Mouse (Mus musculus) heart, embryonic 11.5 days (tissue): ENCODE results near the gene Ugt1a9. TPM values are rescaled to one million over a fixed set of nuclear protein-coding genes. Genes with fewer than 3 reads are reported as not detected.
A peak's percentile ranks its signal among the peaks of the same experiment; 100 is the strongest.

Experiments
- ATAC-seq: fragments of 200-750 bp; cut with Nextera tagmentation; replicated peaks from 2 replicates; pipeline ENCODE4 v1.8.0; 2017; ENCODE audit warnings: moderate library complexity; ENCODE audit not compliant: insufficient number of reproducible peaks, low FRiP score, low TSS enrichment
- H3K27ac ChIP-seq: fragments of 300-500 bp; sonication (generic); 2 replicates; pipeline ENCODE4 v1.5.1; 2014; ENCODE audit warnings: mild to moderate bottlenecking, low read depth, low read length
- H3K27me3 ChIP-seq: fragments of 300-500 bp; sonication (generic); 2 replicates; pipeline ENCODE4 v1.6.1; 2014; ENCODE audit warnings: mild to moderate bottlenecking, low read length, mixed read lengths; ENCODE audit not compliant: control insufficient read depth, insufficient read depth
- H3K36me3 ChIP-seq: fragments of 300-500 bp; sonication (generic); 2 replicates; pipeline ENCODE4 v1.6.1; 2014; ENCODE audit warnings: mild to moderate bottlenecking, low read length, moderate library complexity, mixed read lengths; ENCODE audit not compliant: control insufficient read depth, insufficient read depth
- H3K4me1 ChIP-seq: fragments of 300-500 bp; sonication (generic); 2 replicates; pipeline ENCODE4 v1.6.1; 2014; ENCODE audit warnings: low read length; ENCODE audit not compliant: control insufficient read depth, insufficient read depth
- H3K4me2 ChIP-seq: fragments of 300-500 bp; sonication (generic); 2 replicates; pipeline ENCODE4 v1.6.1; 2014; ENCODE audit warnings: mild to moderate bottlenecking, moderate library complexity
- H3K4me3 ChIP-seq: fragments of 300-500 bp; sonication (generic); 2 replicates; pipeline ENCODE4 v1.5.1; 2014; ENCODE audit warnings: low read depth, low read length
- H3K9ac ChIP-seq: fragments of 300-500 bp; sonication (generic); 2 replicates; pipeline ENCODE4 v1.6.1; 2014; ENCODE audit warnings: mild to moderate bottlenecking, low read depth, low read length, moderate library complexity
- H3K9me3 ChIP-seq: fragments of 300-500 bp; sonication (generic); replicated peaks from 2 replicates; pipeline ENCODE4 v1.6.1; 2016; ENCODE audit warnings: low read length; ENCODE audit not compliant: control insufficient read depth
- WGBS: fragments of 180-500 bp; shearing (Covaris S2); extraction: QIAGEN DNeasy Blood & Tissue Kit; methylation state at CpG from one replicate; pipeline ENCODE4 v1.1.7; 2014; ENCODE audit not compliant: insufficient replicate concordance; 5-methylcytosine and 5-hydroxymethylcytosine counted together
- polyA plus RNA-seq: library from polyadenylated mRNA; unstranded; fragments of >200 nt; fragmentation: Nextera tagmentation; extraction: Ambion mirVana; gene quantifications from 2 replicates; pipeline ENCODE4 v1.2.1, GENCODE M21; 2014

The Ugt1a9 gene
- polyA plus RNA-seq, 1 experiment from 2014 or later = not detected

- no peak for ATAC-seq
- Histone ChIP-seq H3K9ac (no peak overlapping the region), H3K27ac (no peak overlapping the region), H3K4me1 (peaks cover 5% of the 10 kb centered on the region; the same call in 1 of the 2 replicates), H3K9me3 (peaks cover 71% of the 10 kb centered on the region), H3K4me2 (no peak overlapping the region), H3K36me3 (peaks cover 9% of the 10 kb centered on the region), H3K27me3 (no peaks in the 10 kb centered on the region), H3K4me3 (no peak overlapping the region)
- 73% methylated on average over 13 of the region's 13 CpGs for WGBS
Measured at GRCm38 (mm10) chr1:88255989-88256754, 185.6 kb downstream of the Ugt1a9 start.

DNA sequence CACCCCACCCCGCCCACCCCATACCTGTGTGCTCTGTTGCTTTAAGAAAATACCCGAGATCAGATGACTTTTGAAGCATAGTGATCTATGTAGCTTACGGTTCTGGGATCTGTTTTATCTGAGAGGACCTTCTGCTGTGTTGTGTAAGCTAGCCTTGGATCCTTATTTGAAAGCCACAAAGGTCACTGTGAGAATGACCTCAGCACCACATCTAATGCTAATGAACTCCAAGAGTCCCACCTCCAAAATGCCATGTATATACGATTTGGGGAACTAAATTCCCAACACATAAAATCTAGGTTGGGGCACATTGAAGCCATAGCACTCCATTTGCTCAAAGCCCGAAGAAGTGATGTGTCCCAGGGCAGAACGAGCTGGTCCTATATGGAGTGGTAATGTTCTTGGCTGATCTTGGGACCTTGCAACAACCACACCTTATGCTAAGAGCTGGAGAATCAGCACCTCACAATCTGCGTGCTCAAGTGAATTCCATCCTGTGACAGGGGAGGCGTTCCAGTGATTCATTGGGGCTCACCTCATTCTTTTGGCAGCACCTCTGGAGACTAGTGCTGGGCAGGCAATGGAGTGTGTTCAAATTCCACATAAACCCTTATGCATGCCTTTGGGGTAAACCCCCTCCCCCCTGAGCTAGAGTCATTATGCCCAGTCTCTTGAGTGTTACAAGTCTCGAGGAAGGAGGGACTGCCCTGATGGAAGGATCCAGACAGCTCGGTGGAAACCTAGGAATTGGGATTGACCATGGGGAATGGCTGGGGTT lies 186.5 kb downstream of the Ugt1a9 start:
- no peak for ATAC-seq
- 73% methylated on average over 10 of the region's 10 CpGs for WGBS
- peaks cover 66% of the 10 kb centered on the region for H3K9me3 ChIP-seq

GRCm38 (mm10) chr1:88257681-88258080 lies 187.1 kb downstream of the Ugt1a9 start:
- Histone ChIP-seq H3K9ac (no peak overlapping the region), H3K36me3 (peaks cover 24% of the 10 kb centered on the region), H3K4me3 (no peak overlapping the region), H3K4me1 (peaks cover 11% of the 10 kb centered on the region; the same call in 1 of the 2 replicates), H3K9me3 (peaks cover 60% of the 10 kb centered on the region), H3K27ac (no peak overlapping the region), H3K27me3 (no peaks in the 10 kb centered on the region), H3K4me2 (no peak overlapping the region)
- no peak for ATAC-seq
- WGBS = 78% methylated on average over 6 of the region's 6 CpGs

More for the DNA sequence above, 186.5 kb downstream of the Ugt1a9 start:
- Histone ChIP-seq H3K36me3 (peaks cover 18% of the 10 kb centered on the region), H3K4me1 (peaks cover 5% of the 10 kb centered on the region; the same call in 1 of the 2 replicates), H3K9ac (no peak overlapping the region), H3K4me3 (no peak overlapping the region), H3K4me2 (no peak overlapping the region), H3K27ac (no peak overlapping the region), H3K27me3 (no peaks in the 10 kb centered on the region)

GRCm38 (mm10) chr1:88258361-88258760 lies 187.8 kb downstream of the Ugt1a9 start:
- ATAC-seq = no peak
- 67% methylated on average over 6 of the region's 6 CpGs for WGBS
- H3K4me3 ChIP-seq = no peak overlapping the region
- no peaks in the 10 kb centered on the region for H3K27me3 ChIP-seq
- no peak overlapping the region for H3K27ac ChIP-seq
- no peak overlapping the region for H3K9ac ChIP-seq
- H3K4me1 ChIP-seq = peaks cover 13% of the 10 kb centered on the region; the same call in 1 of the 2 replicates
- H3K9me3 ChIP-seq = peaks cover 56% of the 10 kb centered on the region
- H3K4me2 ChIP-seq = no peak overlapping the region
- H3K36me3 ChIP-seq = peaks cover 31% of the 10 kb centered on the region

GRCm38 (mm10) chr1:88258881-88259642 lies 188.5 kb downstream of the Ugt1a9 start:
- 66% methylated on average over 8 of the region's 8 CpGs for WGBS
- no peak overlapping the region for H3K9ac ChIP-seq
- no peak overlapping the region for H3K27ac ChIP-seq
- H3K36me3 ChIP-seq = peaks cover 38% of the 10 kb centered on the region
- peaks cover 49% of the 10 kb centered on the region for H3K9me3 ChIP-seq
- no peak overlapping the region for H3K4me2 ChIP-seq
- H3K4me3 ChIP-seq = no peak overlapping the region
- H3K4me1 ChIP-seq = peaks cover 13% of the 10 kb centered on the region; the same call in 1 of the 2 replicates
- H3K27me3 ChIP-seq = no peaks in the 10 kb centered on the region
- peak; percentile 2; the same call in 1 of the 2 replicates for ATAC-seq

DNA sequence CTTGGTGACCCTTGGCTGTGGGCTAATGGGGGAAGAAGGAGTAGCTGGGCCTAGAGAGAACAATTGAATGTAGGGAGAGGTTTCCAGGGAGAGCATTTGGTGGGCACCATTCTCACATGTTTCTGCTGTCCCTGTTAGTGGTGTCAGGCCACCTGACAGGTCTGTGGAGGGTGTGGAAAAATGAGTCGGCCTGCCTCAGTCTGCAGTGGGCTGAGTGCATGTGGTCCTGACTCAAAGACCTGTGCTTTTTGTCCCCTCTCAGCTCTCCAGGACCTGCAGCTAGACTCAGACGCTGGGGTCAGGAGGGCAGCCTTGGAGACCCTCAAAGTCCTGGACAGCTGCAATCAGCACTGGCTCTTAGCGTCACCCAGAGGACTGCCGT lies 189.0 kb downstream of the Ugt1a9 start:
- Histone ChIP-seq H3K27me3 (no peaks in the 10 kb centered on the region), H3K4me3 (no peak overlapping the region), H3K27ac (no peak overlapping the region), H3K9ac (no peak overlapping the region), H3K4me1 (peaks cover 13% of the 10 kb centered on the region; the same call in 1 of the 2 replicates), H3K4me2 (no peak overlapping the region), H3K36me3 (peaks cover 43% of the 10 kb centered on the region), H3K9me3 (peaks cover 43% of the 10 kb centered on the region)
- ATAC-seq = 0 out of 2 replicates have a peak, but pooled peaks have one; percentile 3
- whole genome bisulfite sequencing = 72% methylated on average over 4 of the region's 4 CpGs

DNA sequence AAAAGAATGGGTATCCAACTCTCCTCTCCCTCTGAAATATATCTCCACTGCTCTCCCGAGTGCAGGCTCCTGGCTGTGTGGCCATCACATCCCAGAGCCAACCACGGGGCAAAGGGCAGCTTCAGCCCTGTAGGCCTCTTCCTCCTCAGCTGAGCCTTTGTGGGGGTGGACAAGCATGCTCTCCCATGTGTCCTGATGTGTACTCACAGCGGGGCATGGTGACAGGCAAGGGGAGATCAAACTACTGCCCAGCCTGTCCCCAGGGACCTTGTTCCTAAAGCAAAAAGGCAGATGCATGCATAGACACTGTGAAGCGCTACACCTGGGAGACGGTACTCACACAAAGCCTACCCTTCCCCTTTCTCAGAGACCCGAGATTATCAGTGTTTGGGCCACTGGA lies 189.5 kb downstream of the Ugt1a9 start:
- Histone ChIP-seq H3K27ac (no peak overlapping the region), H3K4me1 (peaks cover 17% of the 10 kb centered on the region; the same call in 1 of the 2 replicates), H3K4me2 (no peak overlapping the region), H3K9ac (no peak overlapping the region), H3K9me3 (peaks cover 39% of the 10 kb centered on the region), H3K4me3 (no peak overlapping the region), H3K36me3 (peaks cover 48% of the 10 kb centered on the region), H3K27me3 (no peaks in the 10 kb centered on the region)
- 0 out of 2 replicates have a peak, but pooled peaks have one; percentile 1 for ATAC-seq
- WGBS = 79% methylated on average over 6 of the region's 6 CpGs
